Mouse (Mus musculus): ENCODE measurements around the gene Gm20388. TPM values are rescaled to one million over a fixed set of nuclear protein-coding genes. Genes with fewer than 3 reads are reported as not detected.
"Not testable (repeated sequence)": the region's sequence is repeated elsewhere in the genome, so short reads cannot be mapped to it uniquely, and the experiment has no call there.

Gm20388 gene
- total and polyA plus RNA-seq, 2 experiments from 2014 or later: 51.3 TPM; not detected in 1

DNA sequence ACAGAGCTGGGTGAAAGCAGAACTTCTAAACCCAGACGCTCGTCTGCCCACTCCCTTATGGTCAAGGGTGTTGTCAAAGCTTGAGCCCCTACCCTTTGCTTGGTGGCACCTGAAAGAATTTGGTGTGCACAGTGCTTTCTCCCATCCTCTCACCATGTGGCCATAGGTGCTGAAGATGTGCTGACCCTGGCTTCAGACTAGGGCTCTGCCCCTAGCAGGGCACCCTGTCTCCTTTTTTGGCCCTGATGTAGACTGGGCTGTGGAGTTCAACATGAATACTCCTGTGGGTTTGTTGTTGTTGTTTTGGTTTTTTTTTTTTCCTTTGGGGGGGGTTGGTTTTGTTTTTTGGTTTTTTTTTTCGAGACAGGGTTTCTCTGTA, 3512.1 kb downstream of the Gm20388 start:
- H3K4me3 ChIP-seq (ENCODE audit: low read depth, low read length): no peak overlapping the region
- no peaks in the 10 kb centered on the region for H3K4me1 ChIP-seq (ENCODE audit: insufficient read depth)
- no peaks in the 10 kb centered on the region for H3K27me3 ChIP-seq (ENCODE audit: insufficient read depth, low read length)
- no peak overlapping the region for H3K4me2 ChIP-seq (ENCODE audit: low read depth)
- no peak for TF ChIP-seq CTCF (IDR thresholded peaks at IDR 0.05; ENCODE audit: low read depth)
- H3K36me3 ChIP-seq (ENCODE audit: insufficient read depth): peaks cover 47% of the 10 kb centered on the region
- DNase-seq: no peak
- H3K9me3 ChIP-seq (ENCODE audit: low read length): peaks cover 9% of the 10 kb centered on the region; the same call in 1 of the 2 replicates
- H3K9ac ChIP-seq: no peak overlapping the region
- WGBS: 20% methylated on average over 3 of the region's 3 CpGs
- peak; percentile 32 for ATAC-seq
- peak overlapping the region; percentile 62; the same call in 1 of the 2 replicates for H3K27ac ChIP-seq (ENCODE audit: low read depth, low read length)

DNA sequence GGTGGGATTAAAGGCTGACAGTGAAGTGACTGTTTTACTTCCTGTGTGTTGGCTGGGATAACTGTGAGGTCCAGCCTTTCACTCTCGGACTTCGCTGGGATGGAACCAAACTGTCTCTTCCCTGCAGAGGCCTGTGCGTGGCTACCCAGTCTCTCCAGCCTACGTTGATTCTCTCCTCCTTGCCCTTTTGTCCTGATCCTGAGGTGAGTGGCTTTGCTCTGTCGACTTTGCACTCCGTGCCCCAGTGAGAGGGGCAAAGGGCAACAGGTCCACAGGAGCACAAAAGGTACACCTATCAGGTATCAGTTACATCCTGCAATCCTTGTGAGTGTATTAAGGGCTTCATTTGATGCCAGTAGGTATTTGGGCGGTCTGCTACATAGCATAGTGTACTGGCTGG, 3512.8 kb downstream of the Gm20388 start, which contains the start of gene Def8:
Gene Def8 (plus strand): TSS at position 87 of the 400 bp plus-strand sequence.
- Histone ChIP-seq H3K36me3 (ENCODE audit: insufficient read depth) (peaks cover 40% of the 10 kb centered on the region), H3K9me3 (ENCODE audit: low read length) (peaks cover 15% of the 10 kb centered on the region; the same call in 1 of the 2 replicates), H3K4me2 (ENCODE audit: low read depth) (no peak within 1 kb of the TSS), H3K27me3 (ENCODE audit: insufficient read depth, low read length) (no peaks in the 10 kb centered on the region), H3K4me3 (ENCODE audit: low read depth, low read length) (no peak within 1 kb of the TSS), H3K9ac (no peak within 1 kb of the TSS), H3K4me1 (ENCODE audit: insufficient read depth) (no peaks in the 10 kb centered on the region), H3K27ac (ENCODE audit: low read depth, low read length) (peak within 1 kb of the TSS; percentile 62; the same call in 1 of the 2 replicates)
- no peak for ATAC-seq
- 80% methylated on average over 7 of the region's 7 CpGs for WGBS
- DNase-seq: no peak
- no peak for TF ChIP-seq CTCF (IDR thresholded peaks at IDR 0.05; ENCODE audit: low read depth)

DNA sequence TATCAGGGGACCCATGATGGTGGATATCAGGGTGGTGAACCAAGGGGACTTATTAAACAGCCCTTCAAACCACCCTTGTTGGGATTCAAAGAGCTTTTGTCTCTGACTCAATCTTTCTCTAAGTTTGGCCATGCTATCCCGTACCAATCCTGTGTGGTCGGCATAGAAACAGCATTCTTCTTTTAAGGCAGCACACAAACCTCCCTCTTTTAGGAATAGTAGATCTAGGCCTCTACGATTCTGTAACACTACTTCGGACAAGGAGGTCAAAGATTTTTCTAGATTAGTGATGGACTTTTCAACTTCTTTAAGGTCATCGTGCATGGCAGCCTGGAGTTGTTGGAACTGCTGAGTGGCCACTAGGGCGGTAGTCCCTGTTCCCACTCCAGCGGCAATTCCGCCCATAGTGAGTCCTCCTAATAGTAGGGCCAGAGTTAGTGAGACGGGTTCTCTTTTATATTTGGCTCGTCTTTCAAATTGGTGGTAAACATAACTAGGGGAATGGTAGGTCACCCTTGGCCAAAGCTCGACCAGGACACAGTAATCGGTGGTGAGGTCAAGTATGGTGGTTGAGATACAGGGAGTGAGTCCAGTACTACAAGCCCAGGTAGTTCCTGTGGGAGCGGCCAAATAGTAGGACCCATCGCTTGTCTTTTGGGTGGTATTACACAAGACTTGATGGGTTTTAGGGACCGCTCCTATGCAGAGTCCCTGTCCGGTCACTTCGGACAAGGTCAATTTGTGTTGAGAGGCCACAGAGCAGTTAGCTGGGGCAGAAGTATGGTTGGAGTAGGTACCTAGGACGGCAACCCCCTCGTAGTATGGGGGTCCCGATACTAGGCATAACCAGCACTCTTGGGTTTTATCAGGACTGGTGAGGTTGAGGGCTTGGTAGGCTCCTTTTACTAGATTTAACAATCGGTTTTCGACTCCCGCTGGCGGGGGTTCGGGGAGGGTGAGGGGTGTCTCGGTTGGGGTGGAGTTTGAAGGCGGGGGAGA, 3516.2 kb downstream of the Gm20388 start:
- H3K9me3 ChIP-seq (ENCODE audit: low read length): peaks cover 22% of the 10 kb centered on the region
- H3K4me3 ChIP-seq (ENCODE audit: low read depth, low read length): no peak overlapping the region
- no peak for TF ChIP-seq CTCF (IDR thresholded peaks at IDR 0.05; ENCODE audit: low read depth)
- ATAC-seq (no peak), DNase-seq (no peak)
- H3K27ac ChIP-seq (ENCODE audit: low read depth, low read length): no peak overlapping the region
- no peaks in the 10 kb centered on the region for H3K27me3 ChIP-seq (ENCODE audit: insufficient read depth, low read length)
- no peaks in the 10 kb centered on the region for H3K4me1 ChIP-seq (ENCODE audit: insufficient read depth)
- 0 out of 2 replicates have a peak, but pooled peaks cover 7% of the 10 kb centered on the region for H3K36me3 ChIP-seq (ENCODE audit: insufficient read depth)
- 96% methylated on average over 27 of the region's 27 CpGs for WGBS
- H3K9ac ChIP-seq: no peak overlapping the region
- no peak overlapping the region for H3K4me2 ChIP-seq (ENCODE audit: low read depth)

DNA sequence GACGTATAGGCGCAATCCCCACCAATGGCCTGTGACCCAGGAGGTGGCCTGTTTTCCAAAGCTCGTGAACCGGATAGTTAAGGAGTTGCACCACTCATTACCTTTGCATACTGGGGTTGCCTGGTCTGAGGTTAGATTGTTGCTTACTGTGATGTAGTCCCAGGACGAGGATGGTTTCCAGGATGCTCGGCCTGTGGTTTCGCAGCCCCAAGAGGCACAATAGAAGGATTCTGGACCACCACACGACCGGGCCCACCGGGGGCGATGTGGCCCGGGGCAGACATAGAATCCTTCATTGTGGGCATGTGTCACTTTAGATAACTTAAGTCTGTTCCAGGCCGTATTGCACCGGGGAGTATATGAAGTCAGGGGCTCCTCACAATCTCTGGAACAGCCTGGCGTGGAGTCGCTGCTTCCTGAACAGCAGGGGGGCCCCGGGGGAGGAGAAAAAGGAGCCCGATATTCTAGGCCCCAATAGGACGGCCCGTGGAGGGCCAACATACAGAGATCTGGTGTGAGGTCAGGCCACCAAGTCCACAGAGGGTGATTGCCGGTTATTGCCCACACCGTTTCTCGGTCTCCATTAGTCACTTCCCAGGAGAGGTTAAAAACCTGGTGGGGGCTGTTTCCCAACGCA, 3517.1 kb downstream of the Gm20388 start:
- WGBS: 95% methylated on average over 24 of the region's 24 CpGs
- no peak overlapping the region for H3K9ac ChIP-seq

DNA sequence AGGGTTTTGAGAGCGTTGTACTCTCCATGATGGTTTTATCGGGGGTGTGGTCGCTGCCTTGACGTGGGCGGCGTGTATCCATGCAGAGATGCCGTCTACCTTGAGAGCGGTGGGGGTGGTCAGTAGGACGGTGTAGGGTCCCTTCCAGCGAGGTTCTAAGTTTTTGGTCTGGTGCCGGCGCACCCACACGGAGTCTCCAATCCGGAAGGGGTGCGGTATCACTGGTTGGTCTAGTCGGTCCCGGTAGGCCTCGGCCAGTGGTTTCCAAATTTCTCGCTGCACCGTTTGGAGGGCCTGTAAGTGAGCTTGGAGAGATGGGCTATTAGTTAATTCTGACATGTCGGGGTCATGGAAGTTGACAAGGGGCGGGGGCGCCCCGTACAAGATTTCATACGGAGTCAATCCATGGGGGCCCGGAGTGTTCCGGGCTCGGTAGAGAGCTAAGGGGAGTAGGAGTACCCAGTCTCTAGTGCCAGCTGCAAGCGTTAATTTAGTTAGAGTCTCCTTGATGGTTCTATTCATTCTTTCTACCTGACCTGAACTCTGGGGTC, 3517.8 kb downstream of the Gm20388 start:
- no peak overlapping the region for H3K4me3 ChIP-seq (ENCODE audit: low read depth, low read length)
- H3K27me3 ChIP-seq (ENCODE audit: insufficient read depth, low read length): no peaks in the 10 kb centered on the region
- TF ChIP-seq CTCF (IDR thresholded peaks at IDR 0.05; ENCODE audit: low read depth): no peak
- H3K4me2 ChIP-seq (ENCODE audit: low read depth): no peak overlapping the region
- whole genome bisulfite sequencing: 98% methylated on average over 28 of the region's 29 CpGs
- H3K9me3 ChIP-seq (ENCODE audit: low read length): peaks cover 27% of the 10 kb centered on the region
- H3K27ac ChIP-seq (ENCODE audit: low read depth, low read length): no peak overlapping the region
- DNase-seq: no peak
- no peaks in the 10 kb centered on the region for H3K4me1 ChIP-seq (ENCODE audit: insufficient read depth)
- H3K36me3 ChIP-seq (ENCODE audit: insufficient read depth): no peaks in the 10 kb centered on the region
- H3K9ac ChIP-seq: no peak overlapping the region
- ATAC-seq: no peak

More for the DNA sequence above, 3517.1 kb downstream of the Gm20388 start:
- Histone ChIP-seq H3K4me1 (ENCODE audit: insufficient read depth) (no peaks in the 10 kb centered on the region), H3K4me2 (ENCODE audit: low read depth) (no peak overlapping the region), H3K27ac (ENCODE audit: low read depth, low read length) (no peak overlapping the region), H3K9me3 (ENCODE audit: low read length) (peaks cover 27% of the 10 kb centered on the region), H3K4me3 (ENCODE audit: low read depth, low read length) (no peak overlapping the region), H3K36me3 (ENCODE audit: insufficient read depth) (0 out of 2 replicates have a peak, but pooled peaks cover 2% of the 10 kb centered on the region), H3K27me3 (ENCODE audit: insufficient read depth, low read length) (no peaks in the 10 kb centered on the region)
- ATAC-seq: no peak
- TF ChIP-seq CTCF (IDR thresholded peaks at IDR 0.05; ENCODE audit: low read depth): no peak
- DNase-seq: no peak

DNA sequence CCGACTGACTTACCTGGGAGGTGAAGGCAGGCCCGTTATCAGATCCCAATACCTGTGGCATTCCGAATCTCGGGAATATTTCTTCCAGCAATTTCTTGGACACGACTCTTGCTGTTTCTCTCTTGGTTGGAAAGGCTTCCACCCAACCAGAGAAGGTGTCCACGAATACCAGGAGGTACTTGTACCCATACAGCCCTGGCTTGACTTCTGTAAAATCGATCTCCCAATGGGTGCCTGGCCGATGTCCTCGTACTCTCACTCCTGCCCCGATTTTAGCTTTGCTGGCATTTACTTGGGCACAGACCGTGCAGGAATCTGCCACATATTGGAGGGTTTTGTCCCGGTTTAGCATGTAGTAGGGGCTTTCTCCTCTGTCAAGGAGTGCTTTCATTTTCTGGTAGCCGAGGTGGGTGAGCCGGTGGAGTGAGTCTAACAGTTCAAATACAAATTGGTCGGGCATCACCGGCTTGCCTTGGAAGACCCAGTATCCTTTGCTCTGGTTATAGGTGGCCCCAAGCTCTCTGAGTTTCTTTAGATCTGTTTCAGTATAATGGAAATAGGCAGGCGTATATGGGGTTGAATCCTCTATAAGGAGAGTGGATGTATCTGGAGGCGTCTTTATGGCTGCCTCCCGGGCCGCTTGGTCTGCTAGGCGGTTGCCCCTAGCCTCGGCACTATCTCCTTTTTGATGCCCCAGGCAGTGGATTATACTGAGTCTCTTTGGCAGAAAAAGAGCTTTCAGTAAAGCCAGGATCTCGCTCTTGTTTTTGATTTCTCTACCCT, 3518.5 kb downstream of the Gm20388 start:
- no peaks in the 10 kb centered on the region for H3K27me3 ChIP-seq (ENCODE audit: insufficient read depth, low read length)
- WGBS: 95% methylated on average over 23 of the region's 23 CpGs

DNA sequence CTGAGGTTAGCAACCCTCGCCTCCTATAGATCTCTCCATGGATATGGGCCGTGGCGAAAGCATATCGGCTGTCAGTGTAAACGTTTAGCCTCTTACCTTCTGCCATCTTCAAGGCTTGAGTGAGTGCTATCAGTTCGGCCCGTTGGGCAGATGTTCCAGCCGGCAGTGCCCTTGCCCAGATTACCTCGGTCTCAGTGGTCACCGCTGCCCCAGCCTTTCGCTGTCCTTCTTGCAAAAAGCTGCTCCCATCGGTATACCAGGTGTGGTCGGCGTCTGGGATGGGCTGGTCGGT, 3519.0 kb downstream of the Gm20388 start:
- 94% methylated on average over 15 of the region's 15 CpGs for WGBS
- not testable (repeated sequence) for DNase-seq; H3K27me3 ChIP-seq (ENCODE audit: insufficient read depth, low read length); H3K9ac ChIP-seq; ATAC-seq; H3K4me2 ChIP-seq (ENCODE audit: low read depth); H3K36me3 ChIP-seq (ENCODE audit: insufficient read depth); H3K27ac ChIP-seq (ENCODE audit: low read depth, low read length); H3K4me3 ChIP-seq (ENCODE audit: low read depth, low read length); H3K4me1 ChIP-seq (ENCODE audit: insufficient read depth)
- H3K9me3 ChIP-seq (ENCODE audit: low read length): peaks cover 27% of the 10 kb centered on the region

More for the DNA sequence above, 3518.5 kb downstream of the Gm20388 start:
- no peaks in the 10 kb centered on the region for H3K36me3 ChIP-seq (ENCODE audit: insufficient read depth)
- no peak for TF ChIP-seq CTCF (IDR thresholded peaks at IDR 0.05; ENCODE audit: low read depth)
- H3K27ac ChIP-seq (ENCODE audit: low read depth, low read length): no peak overlapping the region
- peaks cover 27% of the 10 kb centered on the region for H3K9me3 ChIP-seq (ENCODE audit: low read length)
- no peaks in the 10 kb centered on the region for H3K4me1 ChIP-seq (ENCODE audit: insufficient read depth)
- no peak overlapping the region for H3K9ac ChIP-seq
- no peak overlapping the region for H3K4me2 ChIP-seq (ENCODE audit: low read depth)
- DNase-seq: no peak
- H3K4me3 ChIP-seq (ENCODE audit: low read depth, low read length): no peak overlapping the region
- no peak for ATAC-seq

DNA sequence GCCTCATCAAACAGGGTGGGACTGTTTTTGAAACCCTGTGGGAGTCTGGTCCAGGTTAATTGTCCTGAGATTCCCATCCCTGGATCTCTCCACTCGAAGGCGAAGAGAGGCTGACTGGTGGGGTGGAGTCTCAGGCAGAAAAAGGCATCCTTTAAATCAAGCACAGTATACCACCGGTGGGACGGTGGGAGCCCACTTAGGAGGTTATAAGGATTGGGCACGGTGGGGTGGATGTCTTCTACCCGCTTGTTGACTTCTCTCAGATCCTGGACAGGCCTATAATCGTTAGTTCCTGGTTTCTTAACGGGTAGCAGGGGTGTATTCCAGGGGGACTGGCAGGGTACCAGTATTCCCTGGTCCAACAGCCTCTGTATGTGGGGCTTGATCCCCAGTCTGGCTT, 3520.3 kb downstream of the Gm20388 start:
- WGBS: 93% methylated on average over 8 of the region's 8 CpGs
- not testable (repeated sequence) for H3K4me1 ChIP-seq (ENCODE audit: insufficient read depth)

More for the DNA sequence above, 3520.3 kb downstream of the Gm20388 start:
- not testable (repeated sequence) for H3K27me3 ChIP-seq (ENCODE audit: insufficient read depth, low read length); ATAC-seq; H3K36me3 ChIP-seq (ENCODE audit: insufficient read depth); H3K27ac ChIP-seq (ENCODE audit: low read depth, low read length); H3K4me3 ChIP-seq (ENCODE audit: low read depth, low read length); H3K9ac ChIP-seq; H3K4me2 ChIP-seq (ENCODE audit: low read depth); DNase-seq
- peaks cover 27% of the 10 kb centered on the region for H3K9me3 ChIP-seq (ENCODE audit: low read length)

Measured in forebrain, postnatal 0 days (tissue).